Mouse (Mus musculus) kidney, embryonic 15.5 days (tissue): ENCODE results near the gene Nebl. TPM values are rescaled to one million over a fixed set of nuclear protein-coding genes. Genes with fewer than 3 reads are reported as not detected.

Experiments
- ATAC-seq: fragments of 200-750 bp; cut with Nextera tagmentation; replicated peaks from 2 replicates; pipeline ENCODE4 v1.8.0; 2017; ENCODE audit warnings: moderate TSS enrichment; ENCODE audit not compliant: low FRiP score
- H3K27ac ChIP-seq: fragments of 300-500 bp; sonication (generic); 2 replicates; pipeline ENCODE4 v1.5.1; 2015; ENCODE audit warnings: mild to moderate bottlenecking, inconsistent platforms
- H3K27me3 ChIP-seq: fragments of 300-500 bp; sonication (generic); 2 replicates; pipeline ENCODE4 v1.6.1; 2015; ENCODE audit warnings: inconsistent platforms
- H3K36me3 ChIP-seq: fragments of 300-500 bp; sonication (generic); 2 replicates; pipeline ENCODE4 v1.6.1; 2015; ENCODE audit warnings: inconsistent platforms
- H3K4me1 ChIP-seq: fragments of 300-500 bp; sonication (generic); 2 replicates; pipeline ENCODE4 v1.6.1; 2015; ENCODE audit warnings: inconsistent platforms
- H3K4me2 ChIP-seq: fragments of 300-500 bp; sonication (generic); 2 replicates; pipeline ENCODE4 v1.6.1; 2015; ENCODE audit warnings: moderate library complexity, mild to moderate bottlenecking, inconsistent platforms
- H3K4me3 ChIP-seq: fragments of 300-500 bp; sonication (generic); replicated peaks from 2 replicates; pipeline ENCODE4 v1.5.1; 2015; ENCODE audit warnings: mild to moderate bottlenecking, inconsistent platforms
- H3K9ac ChIP-seq: fragments of 300-500 bp; sonication (generic); 2 replicates; pipeline ENCODE4 v1.6.1; 2015; ENCODE audit warnings: mild to moderate bottlenecking, inconsistent platforms
- H3K9me3 ChIP-seq: fragments of 300-500 bp; sonication (generic); replicated peaks from 2 replicates; pipeline ENCODE4 v1.6.1; 2016; ENCODE audit warnings: inconsistent platforms
- WGBS: fragments of 180-500 bp; shearing (Covaris S2); methylation state at CpG from one replicate; pipeline ENCODE4 v1.1.7; 2015; ENCODE audit warnings: mixed read lengths; 5-methylcytosine and 5-hydroxymethylcytosine counted together
- polyA plus RNA-seq: library from polyadenylated mRNA; unstranded; fragments of >200 nt; fragmentation: Nextera tagmentation; extraction: Ambion mirVana; gene quantifications from 2 replicates; pipeline ENCODE4 v1.2.1, GENCODE M21; 2015

The Nebl gene
- polyA plus RNA-seq, 1 experiment from 2014 or later: 7.1 TPM

- no peaks in the 10 kb centered on the region for H3K27me3 ChIP-seq
- no peaks in the 10 kb centered on the region for H3K36me3 ChIP-seq
- WGBS: 83% methylated on average over 2 of the region's 2 CpGs
- H3K4me3 ChIP-seq: no peak overlapping the region
- ATAC-seq: no peak
- no peak overlapping the region for H3K4me2 ChIP-seq
- no peak overlapping the region for H3K27ac ChIP-seq
- no peak overlapping the region for H3K9ac ChIP-seq
- H3K4me1 ChIP-seq: no peaks in the 10 kb centered on the region
- no peaks in the 10 kb centered on the region for H3K9me3 ChIP-seq
Observed at GRCm38 (mm10) chr2:17460434-17460833, 270.8 kb downstream of the Nebl start.

GRCm38 (mm10) chr2:17453676-17454075 is 277.6 kb downstream of the Nebl start:
- Histone ChIP-seq H3K9me3 (no peaks in the 10 kb centered on the region), H3K4me1 (no peaks in the 10 kb centered on the region), H3K36me3 (no peaks in the 10 kb centered on the region), H3K9ac (no peak overlapping the region), H3K27ac (no peak overlapping the region), H3K4me3 (no peak overlapping the region), H3K27me3 (no peaks in the 10 kb centered on the region), H3K4me2 (no peak overlapping the region)
- ATAC-seq: no peak

GRCm38 (mm10) chr2:17448341-17448740 is 282.9 kb downstream of the Nebl start:
- H3K36me3 ChIP-seq: no peaks in the 10 kb centered on the region
- no peak overlapping the region for H3K27ac ChIP-seq
- H3K4me3 ChIP-seq: no peak overlapping the region
- no peak overlapping the region for H3K9ac ChIP-seq
- no peaks in the 10 kb centered on the region for H3K9me3 ChIP-seq
- H3K4me1 ChIP-seq: no peaks in the 10 kb centered on the region
- no peak overlapping the region for H3K4me2 ChIP-seq
- H3K27me3 ChIP-seq: no peaks in the 10 kb centered on the region
- ATAC-seq: no peak

- H3K9ac ChIP-seq: no peak overlapping the region
- no peak overlapping the region for H3K4me3 ChIP-seq
- no peaks in the 10 kb centered on the region for H3K27me3 ChIP-seq
- no peak for ATAC-seq
- no peak overlapping the region for H3K27ac ChIP-seq
- H3K4me1 ChIP-seq: no peaks in the 10 kb centered on the region
- no peaks in the 10 kb centered on the region for H3K36me3 ChIP-seq
- 23% methylated on average over 7 of the region's 7 CpGs for WGBS
- no peak overlapping the region for H3K4me2 ChIP-seq
- no peaks in the 10 kb centered on the region for H3K9me3 ChIP-seq
Observed at GRCm38 (mm10) chr2:17443581-17443980, 287.7 kb downstream of the Nebl start.

- H3K27ac ChIP-seq: no peak overlapping the region
- H3K27me3 ChIP-seq: no peaks in the 10 kb centered on the region
- no peaks in the 10 kb centered on the region for H3K9me3 ChIP-seq
- 88% methylated on average over 1 of the region's 1 CpGs for WGBS
- no peak overlapping the region for H3K4me3 ChIP-seq
- H3K9ac ChIP-seq: no peak overlapping the region
- no peak overlapping the region for H3K4me2 ChIP-seq
- H3K36me3 ChIP-seq: no peaks in the 10 kb centered on the region
- no peaks in the 10 kb centered on the region for H3K4me1 ChIP-seq
- ATAC-seq: no peak
Observed at GRCm38 (mm10) chr2:17438317-17438716, 292.9 kb downstream of the Nebl start.

- Histone ChIP-seq H3K9ac (no peak overlapping the region), H3K27me3 (no peaks in the 10 kb centered on the region), H3K4me2 (no peak overlapping the region), H3K4me3 (no peak overlapping the region), H3K36me3 (no peaks in the 10 kb centered on the region), H3K4me1 (no peaks in the 10 kb centered on the region), H3K27ac (no peak overlapping the region), H3K9me3 (no peaks in the 10 kb centered on the region)
- no peak for ATAC-seq
- 85% methylated on average over 10 of the region's 10 CpGs for WGBS
Observed at GRCm38 (mm10) chr2:17436739-17437440, 294.4 kb downstream of the Nebl start.

- Histone ChIP-seq H3K4me1 (no peaks in the 10 kb centered on the region), H3K9me3 (no peaks in the 10 kb centered on the region), H3K9ac (no peak overlapping the region), H3K27ac (no peak overlapping the region), H3K4me2 (no peak overlapping the region), H3K36me3 (no peaks in the 10 kb centered on the region), H3K4me3 (no peak overlapping the region), H3K27me3 (no peaks in the 10 kb centered on the region)
- no peak for ATAC-seq
- WGBS: 75% methylated on average over 4 of the region's 4 CpGs
Observed at GRCm38 (mm10) chr2:17435217-17435616, 296.0 kb downstream of the Nebl start.

GRCm38 (mm10) chr2:17429028-17429427 is 302.2 kb downstream of the Nebl start:
- ATAC-seq: no peak

GRCm38 (mm10) chr2:17428156-17428555 is 303.1 kb downstream of the Nebl start:
- no peak overlapping the region for H3K4me2 ChIP-seq
- H3K9me3 ChIP-seq: no peaks in the 10 kb centered on the region
- no peak overlapping the region for H3K4me3 ChIP-seq
- ATAC-seq: no peak
- no peaks in the 10 kb centered on the region for H3K27me3 ChIP-seq
- no peaks in the 10 kb centered on the region for H3K36me3 ChIP-seq
- no peak overlapping the region for H3K27ac ChIP-seq
- no peak overlapping the region for H3K9ac ChIP-seq
- WGBS: 88% methylated on average over 4 of the region's 4 CpGs
- no peaks in the 10 kb centered on the region for H3K4me1 ChIP-seq

More at GRCm38 (mm10) chr2:17429028-17429427, 302.2 kb downstream of the Nebl start:
- H3K27me3 ChIP-seq: no peaks in the 10 kb centered on the region
- H3K4me1 ChIP-seq: no peaks in the 10 kb centered on the region
- H3K9me3 ChIP-seq: no peaks in the 10 kb centered on the region
- no peaks in the 10 kb centered on the region for H3K36me3 ChIP-seq
- no peak overlapping the region for H3K4me2 ChIP-seq
- H3K9ac ChIP-seq: no peak overlapping the region
- H3K4me3 ChIP-seq: no peak overlapping the region
- H3K27ac ChIP-seq: no peak overlapping the region
- 68% methylated on average over 4 of the region's 4 CpGs for WGBS

GRCm38 (mm10) chr2:17422967-17423366 is 308.3 kb downstream of the Nebl start:
- no peak overlapping the region for H3K27ac ChIP-seq
- H3K36me3 ChIP-seq: no peaks in the 10 kb centered on the region
- H3K27me3 ChIP-seq: no peaks in the 10 kb centered on the region
- no peak overlapping the region for H3K9ac ChIP-seq
- no peak overlapping the region for H3K4me3 ChIP-seq
- no peak overlapping the region for H3K4me2 ChIP-seq
- no peaks in the 10 kb centered on the region for H3K4me1 ChIP-seq
- 2% methylated on average over 1 of the region's 1 CpGs for WGBS
- H3K9me3 ChIP-seq: no peaks in the 10 kb centered on the region
- ATAC-seq: 0 out of 2 replicates have a peak, but pooled peaks have one; percentile 56

- H3K27ac ChIP-seq: no peak overlapping the region
- ATAC-seq: no peak
- 19% methylated on average over 4 of the region's 4 CpGs for WGBS
Observed at GRCm38 (mm10) chr2:17415347-17415746, 315.9 kb downstream of the Nebl start.

GRCm38 (mm10) chr2:17414324-17414723 is 316.9 kb downstream of the Nebl start:
- ATAC-seq: no peak
- Histone ChIP-seq H3K36me3 (no peaks in the 10 kb centered on the region), H3K4me1 (no peaks in the 10 kb centered on the region), H3K9me3 (no peaks in the 10 kb centered on the region), H3K9ac (no peak overlapping the region), H3K27me3 (no peaks in the 10 kb centered on the region), H3K4me2 (no peak overlapping the region), H3K4me3 (no peak overlapping the region), H3K27ac (no peak overlapping the region)
- 86% methylated on average over 2 of the region's 2 CpGs for WGBS

More at GRCm38 (mm10) chr2:17415347-17415746, 315.9 kb downstream of the Nebl start:
- no peaks in the 10 kb centered on the region for H3K27me3 ChIP-seq
- H3K4me3 ChIP-seq: no peak overlapping the region
- H3K9ac ChIP-seq: no peak overlapping the region
- H3K4me2 ChIP-seq: no peak overlapping the region
- H3K9me3 ChIP-seq: no peaks in the 10 kb centered on the region
- H3K4me1 ChIP-seq: no peaks in the 10 kb centered on the region
- H3K36me3 ChIP-seq: no peaks in the 10 kb centered on the region
